In genomic region chr6:126500088-126500487, GRCm38 (mm10) we compare ENCODE assay signal across 8 mouse cellular contexts. TPM values are rescaled to one million over a fixed set of nuclear protein-coding genes. Genes with fewer than 3 reads are reported as not detected.
DNase-seq lines count a peak whose midpoint lies in the region; ATAC-seq and TF ChIP-seq lines count a peak whose summit lies in the region.

No protein-coding gene starts in this region.

- intact Hi-C loops in heart, postnatal 36 days (cut with DNase I) = loop anchor here (1.0 kb wide), 3 partner anchors 13 to 202 kb away; no protein-coding TSS in a partner anchor

- no peaks in the 10 kb centered on the region for H3K4me1 ChIP-seq in MEL (ENCODE audit: control insufficient read depth in 1 of 2, insufficient read depth in 2 of 2, low read length in 2 of 2)
- peaks cover 5% of the 10 kb centered on the region; the same call in 1 of the 2 replicates for H3K4me1 ChIP-seq in forebrain, embryonic 13.5 days

- no peak for TF ChIP-seq POLR2A in MEL (IDR thresholded peaks at IDR 0.05; ENCODE audit: control insufficient read depth in 1 of 2, insufficient read depth in 1 of 2, low read depth in 1 of 2, low read length in 2 of 2, poor library complexity in 1 of 2)

- WGBS in forebrain, embryonic 13.5 days = 15% methylated on average over 8 of the region's 8 CpGs

- no peaks in the 10 kb centered on the region for H3K9me3 ChIP-seq in MEL (replicated peaks; ENCODE audit: insufficient read depth, low read length)
- H3K9me3 ChIP-seq in forebrain, embryonic 13.5 days (replicated peaks) = peaks cover 6% of the 10 kb centered on the region; the same call in 1 of the 2 replicates

- no peak overlapping the region for H3K4me2 ChIP-seq in forebrain, embryonic 13.5 days

- H3K9ac ChIP-seq in MEL (ENCODE audit: control insufficient read depth, low read depth, low read length, poor library complexity, severe bottlenecking) = no peak overlapping the region
- H3K9ac ChIP-seq in forebrain, embryonic 13.5 days = no peak overlapping the region

- DNase-seq in MEL (ENCODE audit: low read depth, low spot score) = peak; percentile 31
- DNase-seq in c-Kit-positive CD71-negative TER-119-negative erythroid progenitor cells, embryonic 14.5 days (ENCODE audit: low read depth) = peak; percentile 25
- peak; percentile 86 to 95 for DNase-seq in heart, postnatal 36 days
- DNase-seq in layer of hippocampus, adult 2 months (ENCODE audit: low spot score in 2 of 2) = peak; percentile 59 to 91
- DNase-seq in lung, postnatal 14 days = peak; percentile 83
- DNase-seq in right cerebral cortex, adult 2 months (ENCODE audit: low spot score in 2 of 2) = peak; percentile 90 to 91
- peak; percentile 70 to 77 for DNase-seq in urinary bladder, postnatal 36 days (ENCODE audit: low spot score in 2 of 2)

- ATAC-seq in forebrain, embryonic 13.5 days = peak; percentile 55; the same call in 1 of the 2 replicates

- H3K4me3 ChIP-seq in MEL (ENCODE audit: control insufficient read depth in 1 of 2, insufficient read depth in 1 of 2, low read depth in 2 of 2, low read length in 2 of 2) = no peak overlapping the region
- H3K4me3 ChIP-seq in forebrain, embryonic 13.5 days = no peak overlapping the region
- H3K4me3 ChIP-seq in layer of hippocampus, adult 2 months = no peak overlapping the region

- peak; percentile 32 to 76 (median 61) for TF ChIP-seq CTCF in MEL (IDR thresholded peaks at IDR 0.05 in 2 of 3, conservative IDR thresholded peaks at IDR 0.05 in 1 of 3; ENCODE audit: control insufficient read depth in 1 of 3, insufficient read depth in 1 of 3, low read depth in 2 of 3, low read length in 3 of 3, poor library complexity in 1 of 3, severe bottlenecking in 1 of 3)
- TF ChIP-seq CTCF in layer of hippocampus, adult 2 months (conservative IDR thresholded peaks at IDR 0.05) = peak; percentile 96

- no peaks in the 10 kb centered on the region for H3K79me2 ChIP-seq in MEL (ENCODE audit: control insufficient read depth, insufficient read depth, low read length, poor library complexity)

- TF ChIP-seq RAD21 in MEL (IDR thresholded peaks at IDR 0.05; ENCODE audit: low read depth, low read length) = peak; percentile 61

- no peaks in the 10 kb centered on the region for H3K27me3 ChIP-seq in MEL (ENCODE audit: control insufficient read depth in 1 of 2, insufficient read depth in 2 of 2, low read length in 2 of 2)
- H3K27me3 ChIP-seq in forebrain, embryonic 13.5 days = no peaks in the 10 kb centered on the region

- no peak for TF ChIP-seq EP300 in MEL (IDR thresholded peaks at IDR 0.05; ENCODE audit: low read depth in 1 of 2, low read length in 2 of 2)

- H3K36me3 ChIP-seq in MEL (ENCODE audit: control insufficient read depth in 1 of 2, insufficient read depth in 2 of 2, low read length in 2 of 2) = no peaks in the 10 kb centered on the region
- H3K36me3 ChIP-seq in forebrain, embryonic 13.5 days (ENCODE audit: poor library complexity, severe bottlenecking) = no peaks in the 10 kb centered on the region

- no peak overlapping the region for H3K27ac ChIP-seq in MEL (ENCODE audit: control insufficient read depth, low read depth, low read length)
- no peak overlapping the region for H3K27ac ChIP-seq in forebrain, embryonic 13.5 days
- no peak overlapping the region for H3K27ac ChIP-seq in layer of hippocampus, adult 2 months

TF ChIP-seq in MEL, 35 proteins besides CTCF, POLR2A, EP300 and RAD21:
- TF ChIP-seq SMC3 (IDR thresholded peaks at IDR 0.05; ENCODE audit: low read depth, low read length) (peak; percentile 50), TAL1 (IDR thresholded peaks at IDR 0.05; ENCODE audit: low read length) (no peak), ZC3H11A (IDR thresholded peaks at IDR 0.05; ENCODE audit: low read depth, low read length) (peak; percentile 9; the same call in 1 of the 2 replicates)

RNA-seq across cellular contexts. Expression of gene Kcna5, which starts 35.1 kb away (rescaled TPM):
- not detected in 2 replicates for total RNA-seq in MEL (2012; rRNA removed)
- not detected for polyA plus RNA-seq in MEL (2012; ENCODE audit: insufficient read depth in 1 of 2, insufficient read length in 2 of 2, low read depth in 1 of 2, low replicate concordance in 2 of 2, missing spikeins in 1 of 2)
- 1.2 and 1.3 TPM in 2 replicates for polyA plus RNA-seq in forebrain, embryonic 13.5 days (2015; fragmentation: Nextera tagmentation; extraction: Ambion mirVana)
- total RNA-seq in heart, postnatal 36 days (2021) = 10 to 100 TPM; 13.9 to 14.3 TPM
- 1 to 10 TPM; 1.5 to 1.6 TPM for total RNA-seq in layer of hippocampus, adult 2 months (2021)

Comparison
In these comparisons a context has a peak if more than half of its experiments do, and no peak if none do; other contexts are left out.
1. DNase-seq: peak in every context shown above with its lines; median percentile 90 in heart, postnatal 36 days; 90 in right cerebral cortex, adult 2 months; 83 in lung, postnatal 14 days; 75 in layer of hippocampus, adult 2 months; 74 in urinary bladder, postnatal 36 days; 31 in MEL; 25 in c-Kit-positive CD71-negative TER-119-negative erythroid progenitor cells, embryonic 14.5 days.
2. RNA of gene Kcna5, which starts 35.1 kb away (total RNA-seq): 13.9 to 14.3 TPM in heart, postnatal 36 days; 1.5 to 1.6 TPM in layer of hippocampus, adult 2 months and not detected in MEL; every median in the first group is over 4 times any median in the second.